Mouse (Mus musculus) liver, embryonic 14.5 days (tissue): Measurements from ENCODE around the gene Bag6.

ENCODE experiments used
- CTCF ChIP-seq: IDR thresholded peaks from 2 replicates; pipeline ENCODE4 v1.5.1; 2016; ENCODE audit warnings: antibody characterized with exemption, low read depth, control low read depth
- EP300 ChIP-seq: IDR thresholded peaks from 2 replicates; pipeline ENCODE4 v1.6.1; 2016; ENCODE audit warnings: antibody characterized with exemption, low read depth

- no peak for TF ChIP-seq CTCF
- no peak for TF ChIP-seq EP300
Measured at GRCm38 (mm10) chr17:35163326-35164081, 28.5 kb downstream of the Bag6 start.
